ENCODE assay signal across 8 mouse cellular contexts in genomic region chr9:120111156-120111945, GRCm38 (mm10). TPM values are rescaled to one million over a fixed set of nuclear protein-coding genes. Genes with fewer than 3 reads are reported as not detected.
DNase-seq lines count a peak whose midpoint lies in the region; ATAC-seq and TF ChIP-seq lines count a peak whose summit lies in the region.

No protein-coding gene starts in this region.

- no peak for TF ChIP-seq CTCF in E14TG2a.4 (conservative IDR thresholded peaks at IDR 0.05; ENCODE audit: low read length)

- peak; percentile 70 for DNase-seq in heart, embryonic 10.5 days (ENCODE audit: low spot score)
- no peak for DNase-seq in heart, postnatal 14 days
- no peak for DNase-seq in frontal cortex, postnatal 25 days (ENCODE audit: low spot score in 2 of 2)
- DNase-seq in layer of hippocampus, adult 8-10 months (ENCODE audit: low spot score in 2 of 2): no peak
- no peak for DNase-seq in ovary, postnatal 10 days (ENCODE audit: low spot score)

- no peaks in the 10 kb centered on the region for H3K27me3 ChIP-seq in heart, embryonic 10.5 days (ENCODE audit: insufficient read depth, poor library complexity, severe bottlenecking)
- no peaks in the 10 kb centered on the region for H3K27me3 ChIP-seq in E14TG2a.4 (ENCODE audit: insufficient read depth, low read length)
- H3K27me3 ChIP-seq in heart, embryonic 16.5 days (ENCODE audit: control insufficient read depth, insufficient read depth, low read length): no peaks in the 10 kb centered on the region
- H3K27me3 ChIP-seq in liver, embryonic 16.5 days (ENCODE audit: control insufficient read depth, insufficient read depth, low read depth, low read length): no peaks in the 10 kb centered on the region

- H3K9me3 ChIP-seq in heart, embryonic 10.5 days: no peaks in the 10 kb centered on the region
- H3K9me3 ChIP-seq in E14TG2a.4 (ENCODE audit: low read length): peaks cover 20% of the 10 kb centered on the region
- H3K9me3 ChIP-seq in heart, embryonic 16.5 days (replicated peaks; ENCODE audit: control insufficient read depth, low read length): no peaks in the 10 kb centered on the region
- no peaks in the 10 kb centered on the region for H3K9me3 ChIP-seq in liver, embryonic 16.5 days (replicated peaks; ENCODE audit: control insufficient read depth, low read length)

- H3K36me3 ChIP-seq in heart, embryonic 10.5 days: 0 out of 2 replicates have a peak, but pooled peaks cover under 1% of the 10 kb centered on the region
- peaks cover 3% of the 10 kb centered on the region for H3K36me3 ChIP-seq in E14TG2a.4 (ENCODE audit: insufficient read depth, low read length)
- no peaks in the 10 kb centered on the region for H3K36me3 ChIP-seq in heart, embryonic 16.5 days (ENCODE audit: control insufficient read depth, insufficient read depth)
- peaks cover under 1% of the 10 kb centered on the region; the same call in 1 of the 2 replicates for H3K36me3 ChIP-seq in liver, embryonic 16.5 days (ENCODE audit: control insufficient read depth, insufficient read depth)

- 74% methylated on average over 15 of the region's 15 CpGs for WGBS in heart, embryonic 10.5 days
- 74% methylated on average over 15 of the region's 15 CpGs for WGBS in heart, embryonic 16.5 days
- 51% methylated on average over 15 of the region's 15 CpGs for WGBS in liver, embryonic 16.5 days (ENCODE audit: insufficient replicate concordance)

- H3K4me3 ChIP-seq in heart, embryonic 10.5 days: peak overlapping the region; percentile 95
- peak overlapping the region; percentile 98 for H3K4me3 ChIP-seq in E14TG2a.4 (replicated peaks; ENCODE audit: low read length)
- peak overlapping the region; percentile 97 for H3K4me3 ChIP-seq in heart, embryonic 16.5 days (ENCODE audit: low read length)
- peak overlapping the region; percentile 82 for H3K4me3 ChIP-seq in liver, embryonic 16.5 days (ENCODE audit: low read depth, low read length)

- H3K4me2 ChIP-seq in heart, embryonic 16.5 days (ENCODE audit: low read depth, low read length): peak overlapping the region; percentile 89
- H3K4me2 ChIP-seq in liver, embryonic 16.5 days (ENCODE audit: low read depth, low read length): peak overlapping the region; percentile 87

- peaks cover 20% of the 10 kb centered on the region for H3K4me1 ChIP-seq in heart, embryonic 10.5 days
- peaks cover 47% of the 10 kb centered on the region for H3K4me1 ChIP-seq in E14TG2a.4 (replicated peaks; ENCODE audit: low read depth, low read length)
- H3K4me1 ChIP-seq in heart, embryonic 16.5 days (ENCODE audit: control insufficient read depth, insufficient read depth, low read length): peaks cover 12% of the 10 kb centered on the region
- peaks cover 40% of the 10 kb centered on the region for H3K4me1 ChIP-seq in liver, embryonic 16.5 days (ENCODE audit: control insufficient read depth, low read depth, low read length)

- intact Hi-C loops in heart, postnatal 14 days (cut with DNase I): no loop called here

- no peak for ATAC-seq in heart, embryonic 16.5 days (replicated peaks; ENCODE audit: extremely low read depth, insufficient read depth, low FRiP score)
- no peak for ATAC-seq in liver, embryonic 16.5 days (ENCODE audit: low read depth)

- peak overlapping the region; percentile 88; the same call in 1 of the 2 replicates for H3K27ac ChIP-seq in heart, embryonic 10.5 days
- peak overlapping the region; percentile 99 for H3K27ac ChIP-seq in heart, embryonic 16.5 days (ENCODE audit: low read length)
- H3K27ac ChIP-seq in liver, embryonic 16.5 days (ENCODE audit: low read length): peak overlapping the region; percentile 99

- H3K9ac ChIP-seq in heart, embryonic 16.5 days (ENCODE audit: low read length): peak overlapping the region; percentile 62
- peak overlapping the region; percentile 90 for H3K9ac ChIP-seq in liver, embryonic 16.5 days (ENCODE audit: low read depth, low read length)

RNA-seq across cellular contexts. Expression of gene Slc25a38, which starts 1.2 kb away (rescaled TPM):
- polyA plus RNA-seq in heart, embryonic 10.5 days (2016; fragmentation: Nextera tagmentation; extraction: Ambion mirVana): 39.8 and 42.1 TPM in 2 replicates
- 10 to 100 TPM; 12.3 to 14.0 TPM for total RNA-seq in heart, postnatal 14 days (2021)
- 21.9 and 23.0 TPM in 2 replicates for polyA plus RNA-seq in heart, embryonic 16.5 days (2015; fragmentation: Nextera tagmentation; extraction: Ambion mirVana)
- 113 and 118 TPM in 2 replicates for polyA plus RNA-seq in liver, embryonic 16.5 days (2015; fragmentation: Nextera tagmentation; extraction: Ambion mirVana)
- total RNA-seq in layer of hippocampus, adult 8-10 months (2022): 10 to 100 TPM; 23.5 to 31.8 (median 26.7) TPM

RNA-seq across cellular contexts. Expression of gene Rpsa, which starts 16.1 kb away (rescaled TPM):
- 1,047 and 1,189 TPM in 2 replicates for polyA plus RNA-seq in heart, embryonic 10.5 days (2016; fragmentation: Nextera tagmentation; extraction: Ambion mirVana)
- 100 to 1,000 TPM; 475 to 558 TPM for total RNA-seq in heart, postnatal 14 days (2021)
- polyA plus RNA-seq in heart, embryonic 16.5 days (2015; fragmentation: Nextera tagmentation; extraction: Ambion mirVana): 839 and 856 TPM in 2 replicates
- 727 and 769 TPM in 2 replicates for polyA plus RNA-seq in liver, embryonic 16.5 days (2015; fragmentation: Nextera tagmentation; extraction: Ambion mirVana)
- total RNA-seq in layer of hippocampus, adult 8-10 months (2022): 100 to 1,000 TPM; 400 to 515 (median 436) TPM

RNA-seq across cellular contexts. Expression of gene Ccr8, which starts 19.4 kb away (rescaled TPM):
- polyA plus RNA-seq in heart, embryonic 10.5 days (2016; fragmentation: Nextera tagmentation; extraction: Ambion mirVana): not detected in 2 replicates
- under 1 TPM in 1 of 2 experiments, not detected in 1; 0.44 TPM for total RNA-seq in heart, postnatal 14 days (2021)
- 1.2 and 4.4 TPM in 2 replicates for polyA plus RNA-seq in heart, embryonic 16.5 days (2015; fragmentation: Nextera tagmentation; extraction: Ambion mirVana)
- 0.07 TPM in 1 of 2 replicates, not detected in the other for polyA plus RNA-seq in liver, embryonic 16.5 days (2015; fragmentation: Nextera tagmentation; extraction: Ambion mirVana)
- not detected for total RNA-seq in layer of hippocampus, adult 8-10 months (2022)

RNA-seq across cellular contexts. Expression of gene Mobp, which starts 38.2 kb away (rescaled TPM):
- polyA plus RNA-seq in heart, embryonic 10.5 days (2016; fragmentation: Nextera tagmentation; extraction: Ambion mirVana): not detected in 2 replicates
- total RNA-seq in heart, postnatal 14 days (2021): not detected
- 0.07 TPM in 1 of 2 replicates, not detected in the other for polyA plus RNA-seq in heart, embryonic 16.5 days (2015; fragmentation: Nextera tagmentation; extraction: Ambion mirVana)
- not detected in 2 replicates for polyA plus RNA-seq in liver, embryonic 16.5 days (2015; fragmentation: Nextera tagmentation; extraction: Ambion mirVana)
- total RNA-seq in layer of hippocampus, adult 8-10 months (2022): 100 to 1,000 TPM; 395 to 477 (median 422) TPM

RNA-seq across cellular contexts. Expression of gene Cx3cr1, which starts 41.7 kb away (rescaled TPM):
- polyA plus RNA-seq in heart, embryonic 10.5 days (2016; fragmentation: Nextera tagmentation; extraction: Ambion mirVana): 1.1 and 4.1 TPM in 2 replicates
- 1 to 10 TPM; 3.4 TPM for total RNA-seq in heart, postnatal 14 days (2021)
- 6.1 and 6.2 TPM in 2 replicates for polyA plus RNA-seq in heart, embryonic 16.5 days (2015; fragmentation: Nextera tagmentation; extraction: Ambion mirVana)
- 3.1 and 3.2 TPM in 2 replicates for polyA plus RNA-seq in liver, embryonic 16.5 days (2015; fragmentation: Nextera tagmentation; extraction: Ambion mirVana)
- total RNA-seq in layer of hippocampus, adult 8-10 months (2022): 100 to 1,000 TPM in 2 of 4 experiments, 10 to 100 TPM in 2; 28.2 to 108 (median 66.4) TPM
